Mouse (Mus musculus) cerebellum, postnatal 25 days (tissue): ENCODE measurements around the gene Dop1a.
"Not testable (repeated sequence)": the region's sequence is repeated elsewhere in the genome, so short reads cannot be mapped to it uniquely, and the experiment has no call there.

Experiments
- DNase-seq, 2 experiments: peaks; one replicate each; pipeline ENCODE4 v3.0.0; 2021; ENCODE audit warnings: mixed read lengths in 2 of 2

The Dop1a gene

DNA sequence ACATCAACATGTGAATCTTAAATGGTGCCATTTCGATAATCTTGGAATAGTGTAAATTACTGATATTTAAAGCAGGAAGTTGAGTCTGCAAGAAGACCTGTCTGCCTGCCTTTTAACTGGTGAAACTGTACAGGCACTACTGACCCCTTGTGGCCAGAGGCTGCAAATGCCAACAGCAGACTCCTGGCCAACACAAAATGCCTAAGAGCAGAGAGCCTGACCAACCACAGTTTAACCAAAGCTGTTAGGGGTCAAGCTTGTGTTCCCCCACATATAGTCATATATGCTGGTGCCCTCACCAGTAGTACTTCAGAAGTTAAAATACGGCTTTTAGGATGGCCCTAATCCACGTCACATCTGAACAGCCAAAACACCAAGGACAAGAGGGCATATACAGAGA, 116.8 kb downstream of the Dop1a start:
- DNase-seq, result peak; percentile 70 to 82

DNA sequence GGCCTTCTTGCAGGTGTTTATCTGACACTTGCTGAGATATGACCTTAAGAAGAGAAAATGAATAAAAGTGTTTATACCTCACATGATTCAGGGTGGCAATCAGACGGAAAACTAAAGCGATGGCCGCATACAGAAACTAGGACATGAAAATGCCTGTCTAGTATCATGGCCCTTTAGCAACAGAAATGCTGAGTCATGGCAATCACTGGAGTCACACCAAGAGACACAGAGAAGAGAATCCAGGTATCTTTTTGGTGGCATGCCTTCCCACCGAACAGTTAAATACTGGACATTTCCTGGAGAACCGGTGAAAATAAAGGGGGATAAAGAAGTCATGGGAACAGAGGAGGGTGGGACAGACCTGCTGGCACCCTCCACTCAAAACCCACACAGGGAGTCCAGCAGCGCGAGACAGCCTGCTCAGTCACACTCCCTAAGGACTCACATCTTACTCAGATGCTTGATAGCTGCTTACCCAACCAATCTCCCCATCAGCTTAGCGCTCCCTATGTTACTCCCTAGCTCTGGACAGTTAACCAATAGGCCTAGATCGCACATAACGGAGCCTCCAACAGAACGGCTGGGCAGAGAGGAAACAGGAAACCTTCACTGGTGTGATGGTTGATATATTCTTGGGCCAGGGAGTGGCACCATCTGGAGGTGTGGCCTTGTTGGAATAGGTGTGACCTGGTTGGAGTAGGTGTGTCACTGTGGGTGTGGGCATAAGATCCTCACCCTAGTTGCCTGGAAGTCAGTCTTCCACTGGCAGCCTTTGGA, 120.3 kb downstream of the Dop1a start:
- no peak for DNase-seq

DNA sequence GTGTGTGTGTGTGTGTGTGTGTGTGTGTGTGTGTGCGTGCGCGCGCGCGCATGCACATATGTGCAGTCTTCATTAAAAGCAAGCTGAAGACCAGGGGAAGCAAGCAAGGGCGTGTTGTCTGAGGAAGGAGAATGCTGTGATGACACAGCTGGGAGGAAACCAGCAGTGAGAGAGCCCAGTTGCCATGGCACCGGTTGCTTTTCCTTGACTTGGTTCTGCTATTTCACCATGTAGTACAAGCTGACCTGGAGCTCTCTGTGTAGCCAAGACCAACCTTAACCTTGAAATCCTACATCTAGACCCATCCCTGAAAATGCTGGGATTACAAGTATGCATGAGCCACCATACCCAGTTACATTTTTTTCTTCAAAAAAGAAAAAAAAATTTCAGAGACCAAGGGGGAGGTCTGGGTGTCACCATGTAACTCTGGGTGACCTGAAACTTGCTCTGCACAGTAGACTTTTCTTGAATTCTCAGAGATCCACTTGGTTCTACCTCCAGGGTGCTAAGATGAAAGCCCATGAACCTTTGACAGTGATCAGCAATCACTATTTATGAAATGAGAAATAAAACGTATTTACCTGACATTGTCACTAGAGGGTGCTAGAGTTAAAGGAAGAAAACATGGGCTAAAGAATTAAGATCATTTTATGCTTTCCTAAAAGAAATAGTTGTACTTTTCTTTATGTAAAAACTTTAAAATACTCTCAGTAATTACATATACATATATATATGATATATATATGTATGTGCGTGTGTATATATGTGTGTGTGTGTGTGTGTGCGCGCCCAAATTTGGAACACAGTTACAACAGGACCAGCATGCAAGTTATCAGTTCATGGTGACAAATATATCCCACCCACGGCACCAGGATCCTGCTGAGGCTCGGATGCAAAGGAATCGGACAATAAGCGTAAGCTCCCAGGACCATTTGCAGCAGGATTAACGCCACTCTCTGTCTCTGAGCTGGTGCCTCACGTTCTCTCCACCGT, 126.0 kb downstream of the Dop1a start:
- DNase-seq, result no peak

DNA sequence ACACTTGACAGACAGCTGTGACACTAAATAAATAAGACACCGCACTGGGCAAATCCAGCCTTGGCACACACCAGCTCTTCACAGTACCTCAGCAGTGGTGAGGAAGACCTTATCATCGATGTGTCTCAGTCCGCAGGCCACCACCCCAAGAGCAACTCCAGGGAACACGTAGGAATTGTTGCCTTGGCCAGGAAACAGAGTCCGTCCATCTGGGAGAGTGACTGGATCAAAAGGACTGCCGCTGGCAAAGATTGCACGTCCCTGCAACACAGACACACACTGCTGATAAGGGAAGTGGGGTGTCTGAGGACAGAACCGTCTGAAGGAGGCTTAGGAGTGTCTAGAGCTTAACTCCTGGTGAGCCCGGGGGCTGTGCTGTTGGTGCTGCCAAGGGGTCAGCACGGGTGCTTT, 127.4 kb downstream of the Dop1a start:
- DNase-seq, result not testable (repeated sequence)

DNA sequence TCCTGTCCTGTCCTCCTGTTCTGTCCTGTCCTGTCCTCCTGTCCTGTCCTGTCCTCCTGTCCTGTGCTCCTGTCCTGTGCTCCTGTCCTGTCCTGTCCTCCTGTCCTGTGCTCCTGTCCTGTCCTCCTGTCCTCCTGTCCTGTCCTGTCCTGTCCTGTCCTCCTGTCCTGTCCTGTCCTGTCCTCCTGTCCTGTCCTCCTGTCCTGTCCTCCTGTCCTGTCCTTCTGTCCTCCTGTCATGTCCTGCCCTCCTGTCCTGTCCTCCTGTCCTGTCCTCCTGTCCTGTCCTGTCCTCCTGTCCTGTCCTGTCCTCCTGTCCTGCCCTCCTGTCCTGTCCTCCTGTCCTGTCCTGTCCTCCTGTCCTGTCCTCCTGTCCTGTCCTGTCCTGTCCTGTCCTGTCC, 130.0 kb downstream of the Dop1a start:
- DNase-seq, result not testable (repeated sequence)

- DNase-seq, result no peak
Observed at GRCm38 (mm10) chr9:86599723-86600303, 132.9 kb downstream of the Dop1a start.
